Mouse (Mus musculus): ENCODE measurements around the gene Smad6.
A peak's percentile ranks its signal among the peaks of the same experiment; 100 is the strongest.

Gene Smad6

DNA sequence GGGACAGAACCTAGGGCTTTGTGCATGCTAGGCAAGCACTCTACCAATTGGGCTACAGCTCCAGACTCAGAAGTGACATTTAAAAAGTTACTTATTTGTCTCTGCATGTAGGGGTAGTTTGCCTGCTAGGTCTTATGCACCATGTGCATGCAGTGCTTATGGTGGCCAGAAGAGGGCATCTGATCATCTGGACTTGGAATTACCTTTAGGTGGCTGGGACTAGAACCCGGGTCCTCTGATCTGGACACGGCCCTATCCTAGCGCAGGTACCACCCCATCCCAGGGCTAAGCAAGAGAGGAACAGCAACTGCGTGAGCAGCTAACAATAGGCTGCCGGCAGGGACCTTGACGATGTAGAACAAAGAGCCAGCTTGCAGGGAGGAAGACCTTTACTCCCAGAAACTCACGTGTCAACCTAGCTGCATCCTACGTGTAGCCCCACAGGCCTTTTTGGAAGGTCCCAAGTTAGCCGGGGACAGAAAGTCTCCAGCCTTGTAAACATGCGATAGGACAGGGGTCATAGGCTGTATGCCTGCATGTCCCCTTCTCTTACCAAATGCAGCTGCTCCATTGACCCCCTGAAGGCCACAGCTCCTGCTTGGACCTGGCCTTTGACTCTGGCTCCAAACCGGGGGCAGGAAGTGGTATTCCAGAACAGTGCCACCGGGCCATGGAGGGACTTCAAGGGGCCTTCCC, 38.8 kb downstream of the Smad6 start:
- DNase-seq (ENCODE audit: low read depth, low spot score): no peak

DNA sequence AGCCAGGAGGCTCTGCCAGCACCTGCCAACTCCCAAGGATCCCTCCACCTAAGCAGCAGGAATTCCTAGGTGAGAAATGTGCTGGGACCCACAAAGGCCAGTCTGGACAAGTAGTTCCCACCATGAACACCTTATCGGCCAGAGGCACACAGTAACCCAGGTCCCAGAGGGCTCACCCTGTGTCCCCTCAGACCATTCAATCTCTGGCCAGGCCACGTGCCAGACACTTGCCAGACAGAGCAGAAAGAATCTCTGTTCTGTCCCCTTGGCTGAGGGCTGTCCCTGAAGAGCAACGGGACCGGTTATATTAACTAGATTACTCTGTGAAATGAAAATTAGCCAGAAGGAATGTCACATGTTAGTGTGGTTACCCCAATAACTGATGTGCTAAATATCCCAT, 39.9 kb downstream of the Smad6 start:
- DNase-seq (ENCODE audit: low read depth, low spot score): no peak

DNA sequence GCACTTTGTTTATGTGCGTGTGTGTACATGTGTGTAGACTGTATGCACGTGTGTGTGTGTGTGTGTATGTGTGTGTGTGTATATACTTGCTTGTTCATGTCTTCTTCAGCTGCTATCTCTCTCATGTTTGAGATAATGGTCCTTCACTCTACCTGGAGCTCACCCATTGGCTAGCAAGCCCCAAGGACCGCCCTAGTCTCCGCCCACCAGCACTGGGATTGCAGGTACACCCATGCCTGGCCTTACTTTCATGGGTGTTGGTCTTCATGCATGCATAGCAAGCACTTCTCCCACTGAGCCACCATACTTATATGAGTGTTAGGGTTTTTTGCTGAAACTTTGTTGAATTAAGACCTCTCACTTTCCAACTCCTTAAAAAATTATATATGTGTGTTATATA, 40.5 kb downstream of the Smad6 start:
- DNase-seq (ENCODE audit: low read depth, low spot score): no peak

DNA sequence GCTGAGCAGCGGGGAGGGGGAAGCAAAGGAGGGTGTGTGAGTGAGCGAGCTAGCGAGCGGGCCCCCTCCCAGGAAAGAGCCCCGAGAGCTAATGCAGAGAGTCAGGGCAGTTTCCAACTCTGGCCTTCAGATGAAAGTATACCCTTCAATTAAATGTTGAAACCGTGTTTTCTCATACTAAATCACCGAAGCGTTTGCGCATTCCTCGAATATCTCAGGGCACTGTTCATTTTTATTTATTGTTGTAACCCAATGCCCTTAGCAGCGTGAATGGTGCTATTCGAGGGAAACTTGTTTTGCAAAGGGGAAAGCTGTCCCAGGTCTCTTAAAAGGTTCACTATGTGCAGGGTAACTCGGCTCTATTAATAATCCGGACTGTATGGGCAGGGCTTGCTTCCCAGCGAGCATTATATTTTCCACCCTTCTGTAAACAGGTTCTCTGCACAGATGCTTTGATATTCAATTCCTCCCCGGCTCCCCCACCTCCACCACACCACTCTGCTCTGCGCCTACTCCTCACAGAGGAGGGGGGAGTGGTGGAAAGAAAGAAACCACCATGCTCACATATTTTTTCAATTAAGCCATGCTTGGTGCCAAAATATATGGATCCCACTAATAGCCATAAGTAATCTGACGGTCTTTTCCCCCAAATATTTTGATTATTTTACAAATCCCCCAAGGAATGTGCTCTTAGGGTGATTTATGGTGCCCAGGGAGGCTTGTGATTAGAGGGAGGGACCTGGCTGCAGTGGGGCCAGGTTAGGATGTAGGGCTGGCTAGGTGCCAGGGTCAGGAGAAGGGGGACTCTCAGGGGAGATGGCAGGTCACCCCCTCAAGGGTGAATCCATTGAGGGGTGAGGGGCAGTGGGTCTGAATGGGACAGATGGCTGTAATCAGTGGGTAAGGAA, 41.4 kb downstream of the Smad6 start:
- DNase-seq (ENCODE audit: low read depth, low spot score): peak; percentile 58

DNA sequence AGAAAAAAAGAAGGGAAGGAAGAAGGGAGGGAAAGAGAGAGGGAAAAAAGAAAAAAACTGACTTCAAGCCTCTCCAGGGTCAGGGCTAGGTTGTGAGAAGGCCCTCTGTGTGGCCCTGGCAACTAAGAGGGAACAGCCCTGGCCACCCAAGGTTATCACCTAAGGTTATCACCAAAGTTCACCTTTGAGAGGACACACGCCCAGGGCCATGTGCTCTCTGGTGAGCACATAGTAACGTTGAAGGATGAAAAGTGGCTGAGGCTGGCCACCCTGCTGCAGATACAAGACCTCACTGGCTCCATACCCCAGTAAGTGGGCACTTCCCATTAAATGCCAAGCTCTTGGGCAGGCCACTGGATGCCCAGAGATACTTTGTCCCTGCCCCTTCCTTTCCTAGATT, 42.6 kb downstream of the Smad6 start:
- no peak for DNase-seq (ENCODE audit: low read depth, low spot score)

DNA sequence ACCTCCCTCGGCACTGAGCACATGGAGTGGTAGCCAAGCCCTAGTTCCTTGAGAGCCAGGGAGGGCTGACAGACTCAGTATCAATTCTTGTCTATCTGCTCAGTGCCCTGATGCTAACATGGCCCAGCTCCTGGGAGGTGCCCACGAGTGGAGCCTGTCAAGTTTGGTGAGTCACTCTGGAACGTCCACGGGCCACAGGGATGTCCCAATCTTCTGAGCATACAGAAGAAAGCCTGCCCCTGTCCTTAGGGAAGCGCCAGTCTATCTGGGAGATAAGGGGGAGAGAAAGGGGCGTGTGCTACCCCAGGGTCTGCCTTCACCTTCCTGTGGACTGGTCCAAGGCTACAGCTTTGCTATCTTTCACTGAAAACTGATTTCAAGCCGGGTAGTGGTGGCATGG, 43.2 kb downstream of the Smad6 start:
- no peak for DNase-seq (ENCODE audit: low read depth, low spot score)

DNA sequence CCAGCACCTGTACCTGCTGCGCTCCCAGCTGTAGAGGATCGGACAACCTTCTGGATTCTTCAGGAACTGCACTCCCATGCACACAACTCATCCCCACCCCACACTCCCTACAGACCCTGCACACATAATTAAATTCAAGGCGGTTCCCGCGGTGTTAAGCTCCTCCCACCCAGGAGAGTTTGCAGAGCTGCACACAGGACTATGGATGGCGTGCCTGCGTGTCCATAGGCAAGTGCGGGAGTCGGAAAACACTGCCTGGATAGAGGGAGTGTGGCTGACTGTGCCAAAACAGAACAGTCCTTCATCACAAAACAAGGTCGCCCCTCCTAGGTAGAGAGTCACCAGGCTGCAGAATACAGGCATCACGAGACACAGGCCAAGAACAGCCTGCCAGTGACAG, 45.9 kb downstream of the Smad6 start:
- no peak for DNase-seq (ENCODE audit: low read depth, low spot score)

DNA sequence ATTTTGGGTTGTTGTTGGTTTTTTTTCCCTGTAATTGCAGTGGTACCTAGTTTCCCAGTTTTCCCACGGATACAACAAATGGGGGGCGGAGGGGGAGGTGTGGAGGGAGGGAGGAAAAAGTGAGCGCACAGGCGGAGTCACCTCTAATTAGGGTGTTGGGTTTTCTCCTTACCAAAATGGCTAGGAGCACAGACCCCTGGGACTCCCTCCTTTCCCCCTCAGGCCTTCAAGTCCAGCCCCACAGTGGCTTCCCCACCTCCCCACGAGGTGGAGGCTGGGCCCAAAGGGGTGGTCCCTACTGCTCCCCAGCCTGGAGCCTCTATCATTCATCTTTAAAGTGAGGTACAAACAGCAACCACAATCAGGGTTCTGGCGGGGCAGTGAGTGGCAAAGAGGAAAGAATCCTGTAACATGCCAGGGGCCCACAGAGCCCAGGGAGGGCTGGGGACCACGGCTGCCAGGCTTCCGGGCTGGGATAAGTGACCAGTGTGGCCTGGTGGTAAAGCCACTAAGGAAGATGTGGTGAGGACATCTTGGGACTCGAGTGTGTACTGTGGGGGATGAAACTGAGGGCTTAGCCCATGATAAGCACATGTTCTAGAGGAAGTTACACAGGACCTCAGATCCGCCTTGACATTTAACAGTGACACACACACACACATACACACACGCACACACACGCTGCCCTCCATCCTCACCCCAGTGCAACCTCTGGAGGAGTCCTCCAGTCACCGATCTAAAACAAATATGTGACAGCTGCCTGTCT, 47.4 kb downstream of the Smad6 start:
- no peak for DNase-seq (ENCODE audit: low read depth, low spot score)

DNA sequence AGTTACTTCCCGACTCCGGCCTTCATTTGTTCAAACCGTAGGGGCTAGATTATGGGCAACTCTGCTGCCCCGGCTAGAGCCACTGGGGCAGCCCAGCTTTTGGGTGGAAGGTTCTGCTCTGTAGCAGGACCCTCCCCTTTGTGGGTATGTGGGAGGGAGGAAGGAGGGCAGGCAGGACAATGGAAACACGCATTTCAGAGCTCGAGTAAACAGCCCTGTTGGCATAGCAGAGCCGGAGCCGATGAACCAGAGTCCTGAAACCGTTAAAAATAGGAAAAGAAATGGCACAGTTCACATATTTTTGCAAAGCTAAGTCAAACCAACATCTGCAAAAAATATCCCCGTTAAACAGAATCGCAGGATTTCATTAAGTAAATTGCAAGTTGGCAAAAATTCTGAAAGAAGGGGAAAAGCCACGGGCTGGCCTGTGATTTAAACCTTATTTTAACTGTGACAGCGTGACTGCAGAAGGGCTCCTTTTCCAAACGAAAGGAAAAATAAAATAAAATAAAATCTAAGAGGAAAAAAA, 48.1 kb downstream of the Smad6 start:
- DNase-seq (ENCODE audit: low read depth, low spot score): no peak

DNA sequence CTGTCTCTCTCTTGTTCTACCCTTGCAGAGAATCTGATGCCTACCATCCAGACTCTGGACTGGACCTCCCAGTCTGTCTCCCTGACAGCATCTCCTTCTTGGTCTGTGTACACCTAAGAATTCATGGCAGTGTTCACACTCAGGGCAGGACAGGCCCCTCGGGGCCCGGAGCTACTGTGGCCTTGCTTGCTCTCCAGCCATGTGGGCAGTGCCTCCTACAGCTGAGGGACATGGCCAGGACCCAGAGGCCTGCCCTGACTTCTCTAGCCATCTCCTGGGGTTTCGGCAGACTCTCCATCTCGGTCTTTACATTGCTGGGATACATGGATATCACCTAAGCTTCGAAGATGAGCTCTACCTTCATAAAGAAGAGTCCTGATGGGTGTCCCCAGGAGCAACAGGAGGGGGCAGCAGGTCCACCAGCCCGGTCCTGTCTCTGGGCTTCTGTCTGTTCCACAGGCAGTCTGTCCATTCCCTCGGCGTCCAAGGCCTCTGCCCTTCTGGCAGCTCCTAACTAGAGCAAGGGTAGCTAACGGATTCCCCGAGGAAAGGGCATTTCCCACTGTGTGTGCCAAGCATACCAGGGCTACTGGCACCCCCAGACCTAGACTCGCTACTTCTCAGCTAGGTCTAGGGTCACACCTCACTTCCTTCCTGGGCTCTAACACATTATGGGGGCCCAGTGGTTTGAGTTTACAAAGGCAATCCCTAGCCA, 49.1 kb downstream of the Smad6 start:
- no peak for DNase-seq (ENCODE audit: low read depth, low spot score)

DNA sequence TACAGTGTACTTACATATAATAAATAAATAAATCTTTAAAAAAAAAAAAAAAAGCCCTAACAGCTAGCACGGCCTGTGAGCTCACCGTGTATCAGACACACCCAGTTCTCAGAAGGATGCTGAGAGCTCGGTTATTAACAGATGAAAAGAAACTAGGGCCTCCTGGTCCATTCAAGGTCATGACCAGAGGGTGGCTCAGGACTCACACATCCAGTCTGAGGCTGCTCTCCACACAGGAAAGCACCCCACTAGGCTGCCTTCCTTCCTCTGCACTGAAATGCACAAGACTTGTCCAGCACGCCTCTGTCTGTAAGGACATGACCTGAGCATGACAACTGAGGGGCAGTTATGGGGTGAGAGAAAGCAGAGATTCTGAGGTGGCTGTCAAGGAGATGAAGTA, 50.3 kb downstream of the Smad6 start:
- DNase-seq (ENCODE audit: low read depth, low spot score): no peak

DNA sequence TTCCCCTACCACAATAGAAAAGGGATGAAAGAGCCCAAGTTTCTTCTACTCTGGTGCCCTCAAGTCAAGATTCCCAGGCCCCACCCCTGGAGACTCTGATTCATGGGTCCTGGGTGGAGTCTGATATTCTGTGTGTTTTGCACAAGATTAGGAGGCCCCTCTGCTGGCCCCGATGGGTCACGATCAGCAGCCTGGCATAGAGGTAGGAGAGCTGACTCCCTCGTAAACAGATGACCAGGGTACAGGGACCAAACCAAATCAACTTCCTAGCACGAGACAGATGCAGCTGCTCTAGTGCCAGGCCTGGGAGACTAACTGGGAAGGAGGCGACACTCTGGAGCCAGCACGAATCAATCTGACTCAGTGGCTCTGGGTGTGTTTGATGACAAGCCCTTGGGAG, 51.0 kb downstream of the Smad6 start:
- no peak for DNase-seq (ENCODE audit: low read depth, low spot score)

DNA sequence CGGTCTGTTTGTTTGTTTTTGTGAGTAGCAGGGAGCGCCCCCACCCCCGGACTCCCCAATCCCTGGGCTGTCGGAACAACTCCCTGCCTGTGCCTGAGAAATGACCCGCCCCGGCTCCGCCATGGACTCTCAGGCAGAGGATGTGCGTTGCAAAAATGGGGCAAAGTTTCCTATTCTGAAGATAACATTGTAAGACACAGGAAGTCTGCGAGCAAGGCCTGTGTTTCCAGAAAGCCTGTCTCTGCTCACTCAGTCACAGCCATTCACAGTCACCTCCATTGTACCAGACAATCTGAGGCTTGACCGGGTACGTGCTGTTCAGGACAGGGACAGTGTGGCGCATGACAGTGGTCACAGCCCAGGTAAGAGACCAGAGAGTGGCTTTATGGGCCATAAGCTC, 51.5 kb downstream of the Smad6 start:
- DNase-seq (ENCODE audit: low read depth, low spot score): no peak

DNA sequence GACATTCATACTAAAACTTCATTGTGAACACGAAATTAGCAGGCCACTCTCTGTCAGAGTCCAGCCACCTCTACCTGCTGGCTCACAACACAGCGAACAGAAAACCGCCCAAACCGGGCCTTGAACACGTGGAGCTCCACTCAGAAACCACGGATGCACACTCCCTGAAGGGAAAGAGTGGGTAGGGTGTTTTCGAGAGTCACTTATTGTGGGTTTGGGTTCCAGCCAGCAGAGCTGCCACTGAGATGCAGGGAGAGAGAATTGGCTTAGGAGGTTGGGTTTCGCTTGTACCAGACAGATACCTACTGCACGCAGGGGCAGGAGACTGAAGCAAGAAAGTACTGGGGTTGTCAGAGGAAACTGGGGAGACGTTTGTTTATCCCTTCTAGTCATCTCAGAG, 52.4 kb downstream of the Smad6 start:
- no peak for DNase-seq (ENCODE audit: low read depth, low spot score)

DNA sequence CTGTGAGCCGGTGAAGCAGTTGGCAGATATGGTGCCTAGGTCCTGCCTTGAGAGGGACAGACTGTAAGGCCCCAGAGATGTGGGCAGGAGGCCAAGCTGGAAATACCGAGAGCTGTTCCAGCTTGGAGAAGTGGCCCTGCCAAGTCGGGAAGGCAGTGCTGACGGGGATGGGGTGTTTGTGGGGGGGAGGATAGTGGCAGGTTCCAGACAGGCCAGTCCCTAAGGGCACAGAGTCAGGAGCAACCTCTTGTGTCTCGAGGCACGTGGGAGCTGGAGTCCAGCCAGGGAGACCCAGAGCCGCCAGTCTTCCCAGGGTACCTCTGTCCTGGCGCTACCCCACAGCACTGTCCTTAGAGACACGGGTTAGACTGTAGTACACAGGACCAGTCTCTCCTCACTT, 53.3 kb downstream of the Smad6 start:
- no peak for DNase-seq (ENCODE audit: low read depth, low spot score)

DNA sequence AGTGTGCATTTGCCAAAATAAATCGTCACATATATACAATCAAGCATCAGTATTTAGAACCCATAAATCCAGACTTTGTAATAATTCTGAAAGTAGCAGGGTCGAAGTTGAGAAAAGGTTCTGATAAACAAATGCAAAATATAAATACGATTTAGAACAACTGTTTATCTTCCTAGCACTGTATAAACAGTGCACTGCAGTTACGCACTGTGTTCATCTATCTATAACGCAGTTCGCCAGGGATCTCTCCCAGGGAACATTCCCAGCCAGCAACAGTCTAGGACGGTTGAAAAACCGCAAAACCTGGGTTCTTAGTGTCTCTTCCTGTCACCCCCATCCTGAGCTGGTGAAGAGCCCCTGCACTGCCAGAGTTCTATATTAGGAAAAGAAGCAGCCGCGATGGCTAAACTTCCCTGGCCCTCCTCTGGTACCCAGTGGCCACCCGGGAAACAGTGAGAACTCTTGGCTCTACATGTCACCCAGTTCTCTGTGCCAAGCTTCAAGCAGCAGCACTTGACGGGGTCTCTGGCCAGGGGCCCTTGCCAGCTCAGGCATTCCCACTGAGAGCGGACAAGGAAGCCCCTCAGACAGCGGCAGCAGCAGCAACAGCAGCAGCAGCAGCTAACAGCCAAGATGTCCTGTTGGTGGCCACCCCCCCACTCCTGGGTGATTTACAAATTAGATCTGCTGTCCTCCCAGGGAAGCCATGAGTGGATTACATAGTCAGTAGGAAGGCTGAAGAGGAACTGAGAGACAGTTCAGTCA, 54.3 kb downstream of the Smad6 start:
- no peak for DNase-seq (ENCODE audit: low read depth, low spot score)

DNA sequence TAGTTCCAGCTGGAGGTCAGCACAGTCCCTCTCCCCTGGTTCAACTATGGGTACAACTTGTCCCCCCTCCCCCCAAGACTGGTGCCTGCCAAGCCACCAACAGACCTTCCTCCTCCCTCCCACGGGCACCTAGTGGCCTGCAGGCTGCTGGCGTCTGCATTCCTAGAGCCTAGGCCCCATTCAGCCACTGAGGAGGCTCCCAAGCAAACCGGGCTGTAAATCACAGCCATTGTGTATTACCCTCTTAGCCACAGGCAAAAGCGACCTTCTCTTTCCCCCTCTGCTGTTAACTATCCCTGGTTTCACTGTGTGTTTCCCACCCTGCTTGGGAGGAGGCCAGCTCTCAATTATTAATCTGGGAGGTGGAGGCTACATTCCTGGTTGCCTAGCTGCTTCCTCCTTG, 56.3 kb downstream of the Smad6 start:
- DNase-seq (ENCODE audit: low read depth, low spot score): no peak

DNA sequence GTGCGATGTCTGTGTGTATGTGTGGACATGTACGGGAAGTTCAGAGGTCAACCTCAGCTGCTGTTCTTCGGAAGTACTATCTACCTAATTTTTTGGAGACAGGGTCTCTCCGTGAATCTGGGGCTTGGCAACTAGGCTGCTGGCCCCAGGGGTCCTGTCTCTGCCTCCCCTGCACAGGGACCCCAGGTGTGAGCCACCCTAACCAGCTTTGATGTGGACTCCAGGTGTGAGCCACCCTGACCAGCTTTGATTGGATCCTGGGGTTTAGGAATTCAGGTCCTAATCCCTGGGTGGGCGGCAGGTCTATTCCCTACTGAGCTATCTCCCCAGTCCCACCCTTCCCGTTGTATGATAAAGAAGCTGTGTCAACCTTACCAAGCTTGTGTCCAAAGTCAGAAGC, 60.0 kb downstream of the Smad6 start:
- no peak for DNase-seq (ENCODE audit: low read depth, low spot score)

DNA sequence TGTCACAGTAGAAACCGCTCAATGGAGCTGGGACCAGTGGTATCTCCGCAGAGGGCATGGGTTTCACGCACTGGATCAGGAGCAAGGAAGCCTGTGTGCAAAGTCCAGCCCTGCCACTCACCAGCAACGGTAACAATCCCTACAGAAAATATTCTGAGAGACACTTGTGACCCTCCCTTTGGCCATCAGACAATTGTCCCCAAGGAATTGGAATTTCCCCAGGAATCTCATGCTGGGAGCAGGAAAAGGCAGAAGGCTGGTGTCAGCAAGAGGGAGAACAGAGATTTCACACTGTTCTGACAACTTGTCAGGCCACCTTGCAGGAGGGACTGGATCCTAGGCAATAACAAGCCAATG, 61.1 kb downstream of the Smad6 start:
- no peak for DNase-seq (ENCODE audit: low read depth, low spot score)

DNA sequence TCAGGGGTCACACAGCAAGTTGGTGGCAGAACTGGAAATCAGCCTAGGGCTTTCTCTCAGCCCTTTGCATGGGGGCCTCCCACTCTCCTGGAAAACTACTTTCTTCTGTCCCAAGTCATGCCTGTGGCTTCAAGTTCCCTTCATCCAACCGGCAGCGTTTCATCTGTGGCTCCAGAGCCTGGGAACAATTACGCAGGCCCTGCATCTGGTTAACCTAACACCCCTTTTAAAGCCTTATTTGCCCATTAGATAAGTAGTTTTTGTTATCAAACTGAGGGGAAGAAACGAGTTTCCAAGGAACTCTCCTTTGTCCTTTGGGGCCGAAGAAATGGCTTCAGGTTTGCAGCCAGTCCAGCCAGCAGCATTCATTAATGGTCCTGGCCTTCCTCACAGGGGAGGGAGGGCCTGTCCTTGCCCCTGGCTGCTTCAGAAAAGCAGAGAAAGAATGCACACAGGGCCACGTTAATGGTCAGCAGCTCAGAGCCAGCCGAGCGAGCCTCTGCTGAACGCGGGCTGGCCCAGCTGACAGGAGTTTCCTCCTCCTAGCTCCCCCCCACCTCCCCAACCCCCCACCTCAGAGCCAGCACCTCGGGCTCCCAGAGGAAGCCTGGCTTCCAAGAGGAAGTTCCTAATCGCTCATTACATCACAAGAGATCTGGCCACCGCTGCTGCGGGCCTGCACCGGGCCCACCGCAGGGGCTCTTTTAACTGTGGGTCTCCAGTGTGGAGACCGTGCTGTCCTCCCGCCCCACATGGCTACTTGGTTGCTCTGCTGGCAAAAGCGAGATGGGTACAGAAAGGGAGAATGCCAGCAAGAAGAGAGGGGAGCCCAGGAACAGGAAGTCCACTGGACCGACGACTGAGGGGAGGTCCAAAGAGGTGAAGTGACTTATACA, 61.7 kb downstream of the Smad6 start:
- no peak for DNase-seq (ENCODE audit: low read depth, low spot score)

Data from embryo, embryonic 11.5 days (tissue).